Mouse (Mus musculus) kidney, adult 2 months (tissue): Measurements from ENCODE around the gene Gm17622. TPM values are rescaled to one million over a fixed set of nuclear protein-coding genes. Genes with fewer than 3 reads are reported as not detected.
A peak's percentile ranks its signal among the peaks of the same experiment; 100 is the strongest.

ENCODE experiments used
- DNase-seq: peaks from one replicate; pipeline ENCODE4 v3.0.0; 2021
- H3K27ac ChIP-seq: fragments of 200-500 bp; 2 replicates; pipeline ENCODE4 v1.5.1; 2012; ENCODE audit warnings: low read depth, low read length, control low read depth, inconsistent platforms; ENCODE audit not compliant: insufficient read depth
- H3K27me3 ChIP-seq: fragments of 200-500 bp; replicated peaks from 2 replicates; pipeline ENCODE4 v1.6.1; 2012; ENCODE audit warnings: mild to moderate bottlenecking, moderate library complexity, low read length, inconsistent platforms; ENCODE audit not compliant: control insufficient read depth, insufficient read depth
- H3K36me3 ChIP-seq: fragments of 200-500 bp; 2 replicates; pipeline ENCODE4 v1.6.1; 2012; ENCODE audit warnings: mild to moderate bottlenecking, moderate library complexity, low read length, inconsistent platforms; ENCODE audit not compliant: control insufficient read depth, insufficient read depth
- H3K4me1 ChIP-seq: fragments of 200-500 bp; 2 replicates; pipeline ENCODE4 v1.6.1; 2011; ENCODE audit warnings: low read length; ENCODE audit not compliant: control insufficient read depth, insufficient read depth
- H3K4me3 ChIP-seq: fragments of 200-500 bp; 2 replicates; pipeline ENCODE4 v1.5.1; 2011; ENCODE audit warnings: mild to moderate bottlenecking, low read depth, low read length, control low read depth; ENCODE audit not compliant: insufficient read depth
- CTCF ChIP-seq: fragments of 200-500 bp; conservative IDR thresholded peaks from 2 replicates; pipeline ENCODE4 v1.5.1; 2011; ENCODE audit warnings: low read depth, mild to moderate bottlenecking, control low read depth, low read length, moderate library complexity, mixed read lengths; ENCODE audit not compliant: insufficient read depth, insufficient read length
- POLR2A ChIP-seq: fragments of 200-500 bp; IDR thresholded peaks from one replicate; pipeline ENCODE4 v1.6.1; 2011; ENCODE audit warnings: low read depth, low read length, control low read depth
- WGBS: fragments of 180-500 bp; shearing (Covaris S2); methylation state at CpG from one replicate; pipeline ENCODE4 v1.1.7; 2018; 5-methylcytosine and 5-hydroxymethylcytosine counted together
- polyA plus RNA-seq: library from polyadenylated mRNA; depleted of rRNA; stranded (reverse); fragments of >200 nt; gene quantifications from 2 replicates; pipeline ENCODE4 v1.2.3, GENCODE M21; 2012

The Gm17622 gene
- polyA plus RNA-seq, 1 experiment = not detected

DNA sequence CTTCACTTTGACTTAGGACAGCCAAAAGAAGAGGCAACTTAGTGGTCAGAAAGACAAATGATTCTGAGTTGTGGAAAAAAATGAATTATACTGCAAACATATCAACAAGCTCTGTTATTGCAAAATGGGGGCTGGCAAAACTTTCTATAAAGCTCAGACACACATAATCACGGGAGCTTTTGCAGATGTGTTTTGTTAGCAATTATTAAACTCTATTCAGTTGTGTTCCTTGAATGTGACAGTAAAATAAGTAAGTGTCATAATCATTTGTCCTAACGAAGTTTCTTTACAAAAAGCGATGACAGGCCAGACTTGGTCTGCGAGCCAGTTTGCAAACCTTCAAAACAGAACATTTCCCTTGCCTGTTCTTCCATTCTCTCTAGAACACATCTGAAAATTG, 17.0 kb downstream of the Gm17622 start:
- Histone ChIP-seq H3K4me3 (no peak overlapping the region), H3K4me1 (no peaks in the 10 kb centered on the region), H3K27ac (no peak overlapping the region), H3K27me3 (no peaks in the 10 kb centered on the region), H3K36me3 (no peaks in the 10 kb centered on the region)
- no peak for DNase-seq
- 91% methylated on average over 4 of the region's 4 CpGs for WGBS
- TF ChIP-seq CTCF (no peak), POLR2A (no peak)

DNA sequence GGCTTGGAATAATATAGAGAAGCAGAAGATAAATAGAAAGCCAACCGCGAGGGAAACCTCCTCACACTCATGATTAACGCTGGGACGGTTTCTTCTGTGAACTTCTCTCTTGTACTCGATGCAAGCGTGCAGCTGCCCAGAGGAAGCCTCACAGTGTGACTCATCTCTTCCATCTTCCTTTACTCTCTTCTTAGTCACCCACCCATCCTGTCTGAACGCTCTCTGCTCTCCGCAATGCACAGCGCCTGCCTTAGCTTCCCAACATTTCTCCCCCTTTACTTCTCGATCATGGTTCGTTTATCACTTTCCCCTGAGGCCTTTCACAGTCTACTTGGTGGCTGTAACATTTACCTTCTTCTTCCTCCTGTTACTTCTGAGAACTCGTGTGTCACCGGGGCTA, 20.1 kb downstream of the Gm17622 start:
- TF ChIP-seq POLR2A = no peak
- no peak for TF ChIP-seq CTCF
- WGBS = 66% methylated on average over 13 of the region's 13 CpGs
- H3K36me3 ChIP-seq = no peaks in the 10 kb centered on the region
- DNase-seq = peak; percentile 15
- H3K4me3 ChIP-seq = no peak overlapping the region
- no peaks in the 10 kb centered on the region for H3K27me3 ChIP-seq
- H3K4me1 ChIP-seq = no peaks in the 10 kb centered on the region
- no peak overlapping the region for H3K27ac ChIP-seq

DNA sequence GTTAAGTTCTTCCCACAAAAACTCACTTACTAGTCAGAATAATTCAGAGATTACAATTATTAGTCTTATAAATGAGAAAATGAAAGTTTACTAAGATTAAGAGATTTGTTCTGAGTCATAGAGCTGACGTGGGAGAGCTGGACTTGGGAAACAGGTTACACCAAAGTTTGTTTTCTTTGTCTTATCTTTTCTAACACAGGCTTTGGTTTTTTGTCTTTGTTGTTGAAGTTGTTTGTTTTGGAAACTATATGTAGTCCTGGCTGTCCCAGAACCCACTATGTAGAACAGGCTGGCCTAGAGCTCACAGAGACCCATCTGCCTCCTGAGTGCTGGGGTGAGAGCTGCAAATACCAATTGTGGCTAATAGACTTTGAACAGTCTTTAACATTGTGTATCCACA, 20.7 kb downstream of the Gm17622 start:
- DNase-seq = no peak
- H3K27ac ChIP-seq = no peak overlapping the region

DNA sequence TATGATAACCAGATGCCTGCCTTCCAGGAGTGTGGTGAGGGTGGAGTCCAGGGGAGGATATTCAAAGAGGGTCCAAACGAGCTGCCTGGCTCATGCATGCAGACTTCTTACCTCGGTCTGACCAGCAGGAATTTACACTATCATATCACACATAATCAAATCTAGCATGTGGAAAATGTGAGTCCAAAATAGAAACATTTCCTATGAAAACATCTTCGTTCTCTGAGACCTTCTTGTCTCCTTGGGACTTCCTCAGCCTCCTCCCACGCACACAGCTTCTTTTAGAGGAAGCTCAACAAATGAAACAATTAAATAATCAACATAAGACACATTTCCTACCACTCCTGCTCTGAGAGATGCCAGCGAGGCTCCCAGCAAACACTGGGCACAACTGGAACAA, 21.4 kb downstream of the Gm17622 start:
- 56% methylated on average over 5 of the region's 5 CpGs for WGBS
- no peaks in the 10 kb centered on the region for H3K36me3 ChIP-seq
- no peak overlapping the region for H3K4me3 ChIP-seq
- peak overlapping the region; percentile 55; the same call in 1 of the 2 replicates for H3K27ac ChIP-seq
- TF ChIP-seq CTCF (no peak), POLR2A (no peak)
- H3K27me3 ChIP-seq = no peaks in the 10 kb centered on the region
- H3K4me1 ChIP-seq = no peaks in the 10 kb centered on the region
- no peak for DNase-seq

More for the DNA sequence above, 20.7 kb downstream of the Gm17622 start:
- Histone ChIP-seq H3K4me3 (no peak overlapping the region), H3K27me3 (no peaks in the 10 kb centered on the region), H3K36me3 (no peaks in the 10 kb centered on the region), H3K4me1 (no peaks in the 10 kb centered on the region)
- TF ChIP-seq POLR2A = no peak
- no peak for TF ChIP-seq CTCF
- WGBS = 67% methylated on average over 1 of the region's 1 CpGs

DNA sequence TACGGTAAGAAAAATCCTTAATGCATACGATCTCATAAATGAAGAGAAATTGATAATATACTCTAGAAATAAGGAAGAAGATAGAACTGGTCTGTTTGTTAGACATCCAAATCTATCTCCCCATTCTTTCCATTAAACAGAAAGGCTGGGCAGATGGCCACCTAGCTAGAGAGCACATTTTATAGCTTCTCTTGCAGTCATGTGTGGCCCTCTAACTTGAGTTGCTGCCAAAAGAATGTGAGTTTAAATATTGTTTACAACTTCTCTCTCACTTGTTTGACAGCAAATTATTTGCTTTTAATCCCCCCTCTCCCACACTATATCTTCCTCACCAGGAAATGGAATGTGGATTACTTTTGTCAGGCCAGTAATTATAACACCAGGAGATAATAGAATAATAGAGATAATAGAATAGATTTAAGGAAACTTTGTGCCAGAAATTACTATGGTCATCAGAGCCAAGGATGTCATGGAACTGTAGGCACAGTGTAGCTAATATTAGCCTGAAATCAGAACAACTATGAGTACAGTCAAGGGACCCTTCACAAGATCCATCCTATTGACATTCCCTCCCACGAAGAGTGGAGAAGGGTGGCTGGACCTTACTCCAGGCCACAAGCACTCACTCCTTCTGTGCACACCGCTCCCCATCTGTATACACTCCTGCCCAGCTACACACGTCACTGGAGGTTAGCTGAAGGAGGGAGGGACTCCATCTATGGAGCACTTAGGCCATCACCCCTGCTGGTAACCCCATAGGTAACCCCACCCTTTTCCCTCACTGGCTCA, 23.8 kb downstream of the Gm17622 start:
- WGBS = 83% methylated on average over 5 of the region's 5 CpGs
- TF ChIP-seq CTCF (no peak), POLR2A (no peak)
- Histone ChIP-seq H3K4me3 (no peak overlapping the region), H3K27ac (no peak overlapping the region), H3K27me3 (no peaks in the 10 kb centered on the region), H3K4me1 (no peaks in the 10 kb centered on the region), H3K36me3 (no peaks in the 10 kb centered on the region)
- no peak for DNase-seq

DNA sequence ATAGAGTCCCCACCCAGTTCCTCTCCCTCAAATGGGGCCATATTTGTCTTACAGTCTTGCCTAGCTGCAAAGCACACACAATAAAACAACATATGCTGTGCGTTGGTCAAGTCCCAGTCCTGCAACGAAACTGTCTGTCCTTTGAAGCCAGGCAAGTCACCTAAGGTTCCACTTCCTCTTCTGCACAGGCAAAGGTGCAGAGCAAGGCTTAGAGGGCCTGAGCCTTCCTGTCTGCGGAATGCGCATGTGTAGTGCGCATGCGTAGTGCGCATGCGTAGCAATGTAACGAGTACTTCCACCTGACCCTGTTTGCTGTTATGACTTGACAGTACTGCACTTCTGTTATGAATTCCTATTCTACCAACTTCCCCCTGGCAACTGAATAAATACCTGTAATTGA, 25.7 kb downstream of the Gm17622 start:
- H3K4me1 ChIP-seq = no peaks in the 10 kb centered on the region
- WGBS = 90% methylated on average over 9 of the region's 9 CpGs
- TF ChIP-seq POLR2A (no peak), CTCF (no peak)
- no peaks in the 10 kb centered on the region for H3K27me3 ChIP-seq
- no peak overlapping the region for H3K27ac ChIP-seq
- no peaks in the 10 kb centered on the region for H3K36me3 ChIP-seq
- no peak overlapping the region for H3K4me3 ChIP-seq
- no peak for DNase-seq

DNA sequence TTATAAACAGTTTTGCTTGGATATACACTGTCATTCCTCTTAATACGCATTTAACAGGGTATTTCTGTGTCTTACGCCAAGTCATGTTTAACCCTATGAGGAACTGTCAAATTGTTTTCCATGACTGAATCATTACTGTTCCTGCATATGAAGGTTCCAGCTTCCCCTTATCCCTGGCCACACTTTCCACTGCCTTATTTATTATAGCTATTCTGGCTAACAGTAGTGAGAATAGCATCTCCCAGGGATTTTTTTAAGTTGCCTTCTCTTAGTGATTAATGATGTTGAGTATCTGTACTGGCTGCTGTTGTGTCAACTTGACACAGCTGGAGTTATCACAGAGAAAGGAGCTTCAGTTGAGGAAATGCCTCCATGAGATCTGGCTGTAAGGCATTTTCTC, 26.8 kb downstream of the Gm17622 start:
- H3K4me1 ChIP-seq = no peaks in the 10 kb centered on the region
- no peak for DNase-seq
- H3K4me3 ChIP-seq = no peak overlapping the region
- no peaks in the 10 kb centered on the region for H3K27me3 ChIP-seq
- no peak for TF ChIP-seq CTCF
- TF ChIP-seq POLR2A = no peak
- no peak overlapping the region for H3K27ac ChIP-seq
- H3K36me3 ChIP-seq = no peaks in the 10 kb centered on the region
- whole genome bisulfite sequencing = 87% methylated on average over 2 of the region's 2 CpGs
